ENCODE assay signal across 25 mouse cellular contexts in the genomic region with DNA sequence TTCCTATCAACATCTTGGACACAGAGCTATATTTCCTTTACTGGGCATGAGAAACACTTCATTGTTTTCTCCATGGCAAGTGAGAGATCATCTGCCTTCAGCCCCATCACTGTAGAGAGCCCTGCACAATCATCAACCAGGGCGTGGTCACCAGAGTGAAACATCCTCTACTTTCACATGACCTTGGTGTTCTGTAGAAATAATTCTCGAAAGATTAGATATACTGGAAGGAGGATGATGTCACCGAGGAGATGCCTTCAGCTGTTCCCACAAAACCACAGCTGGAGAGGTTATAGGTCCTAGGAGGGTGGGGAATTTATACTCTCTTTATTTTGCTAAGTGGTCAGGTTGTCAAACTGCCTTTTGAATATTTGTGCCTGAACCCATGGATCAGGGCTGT.
DNase-seq lines count a peak whose midpoint lies in the region; ATAC-seq and TF ChIP-seq lines count a peak whose summit lies in the region.
"Had no signal": no experiment of that assay in that cellular context is flagged by ENCODE, and none has a peak within 500 bp of the region (broad histone marks: within the 10 kb centered on the region; RNA-seq: fewer than 3 reads in every experiment).

No protein-coding gene starts in this region.

- H3K36me3 ChIP-seq in heart, adult 2 months (ENCODE audit: control insufficient read depth, insufficient read depth, low read length), result no peaks in the 10 kb centered on the region; the same call in 1 of the 2 replicates
- no peaks in the 10 kb centered on the region for H3K36me3 ChIP-seq in intestine, embryonic 15.5 days
- no peaks in the 10 kb centered on the region for H3K36me3 ChIP-seq in intestine, postnatal 0 days (ENCODE audit: control insufficient read depth, insufficient read depth)
- H3K36me3 ChIP-seq: embryonic facial prominence, embryonic 12.5 days; forebrain, embryonic 12.5 days; hindbrain, embryonic 10.5 days; neural tube, embryonic 15.5 days had no signal

- no peak overlapping the region for H3K4me2 ChIP-seq in intestine, embryonic 15.5 days (replicated peaks)
- no peak overlapping the region for H3K4me2 ChIP-seq in intestine, postnatal 0 days (replicated peaks; ENCODE audit: low read depth)
- H3K4me2 ChIP-seq: embryonic facial prominence, embryonic 12.5 days; forebrain, embryonic 12.5 days; neural tube, embryonic 15.5 days had no signal

- H3K9ac ChIP-seq in heart, adult 2 months (ENCODE audit: low read depth, low read length), result no peak overlapping the region
- H3K9ac ChIP-seq in intestine, embryonic 15.5 days, result no peak overlapping the region
- H3K9ac ChIP-seq in intestine, postnatal 0 days (ENCODE audit: low read depth, low read length), result no peak overlapping the region
- H3K9ac ChIP-seq: embryonic facial prominence, embryonic 12.5 days; forebrain, embryonic 12.5 days; neural tube, embryonic 15.5 days had no signal

- 0 out of 2 replicates have a peak, but pooled peaks have one; percentile 12 for TF ChIP-seq EP300 in heart, adult 2 months (IDR thresholded peaks at IDR 0.05; ENCODE audit: insufficient read depth, low read depth, low read length)

- peaks cover 10% of the 10 kb centered on the region for H3K4me1 ChIP-seq in heart, adult 2 months (ENCODE audit: control insufficient read depth, insufficient read depth, low read length)
- H3K4me1 ChIP-seq in intestine, embryonic 15.5 days (replicated peaks), result peaks cover 8% of the 10 kb centered on the region; the same call in 1 of the 2 replicates
- no peaks in the 10 kb centered on the region for H3K4me1 ChIP-seq in intestine, postnatal 0 days (replicated peaks; ENCODE audit: control insufficient read depth, insufficient read depth, low read length)
- H3K4me1 ChIP-seq: embryonic facial prominence, embryonic 12.5 days; forebrain, embryonic 12.5 days; neural tube, embryonic 15.5 days had no signal

- intact Hi-C loops in heart, adult 2 months (cut with DNase I), result no loop called here
- intact Hi-C loops in heart, postnatal 10 days (cut with DNase I), result loop anchor here (5.0 kb wide), 1 partner anchor 258 kb away; no protein-coding TSS in a partner anchor

- no peaks in the 10 kb centered on the region for H3K79me2 ChIP-seq in heart, adult 2 months (replicated peaks; ENCODE audit: control insufficient read depth, insufficient read depth, low read length)

- no peak for TF ChIP-seq POLR2A in heart, adult 2 months (IDR thresholded peaks at IDR 0.05; ENCODE audit: insufficient read depth, low read depth, low read length)

- peak; percentile 35 for ATAC-seq in intestine, embryonic 15.5 days
- ATAC-seq in intestine, postnatal 0 days, result no peak
- ATAC-seq in CD4-positive, CD25-positive, alpha-beta regulatory T cell, adult 4 months, result no peak
- ATAC-seq: inflammation-experienced regulatory T-cells, adult 6 months; midbrain, embryonic 16.5 days had no signal

- DNase-seq in heart, adult 2 months, result no peak
- no peak for DNase-seq in heart, postnatal 10 days
- DNase-seq in induced T-regulatory cell, adult 2 months (ENCODE audit: low read depth), result peak; percentile 46
- no peak for DNase-seq in embryo, embryonic 11 days
- DNase-seq in B cell, adult 2 months, result no peak
- DNase-seq: adrenal gland, adult 2 months; cerebellum, adult 11 months; cerebellum, postnatal 10 days; gastrocnemius, postnatal 25 days; kidney, adult 9 months; kidney, postnatal 25 days; layer of hippocampus, postnatal 36 days; lung, postnatal 4 days; right cerebral cortex, adult 18-20 months had no signal

- WGBS in heart, adult 2 months, result 37% methylated on average over 3 of the region's 3 CpGs
- 56% methylated on average over 3 of the region's 3 CpGs for WGBS in intestine, embryonic 15.5 days
- 31% methylated on average over 3 of the region's 3 CpGs for WGBS in intestine, postnatal 0 days

- TF ChIP-seq CTCF in heart, adult 2 months (IDR thresholded peaks at IDR 0.05), result no peak
- TF ChIP-seq CTCF in intestine, postnatal 0 days (IDR thresholded peaks at IDR 0.05; ENCODE audit: low read depth), result no peak

- no peaks in the 10 kb centered on the region for H3K9me3 ChIP-seq in intestine, embryonic 15.5 days
- H3K9me3 ChIP-seq in intestine, postnatal 0 days (ENCODE audit: control insufficient read depth), result no peaks in the 10 kb centered on the region
- H3K9me3 ChIP-seq: embryonic facial prominence, embryonic 12.5 days; forebrain, embryonic 12.5 days; hindbrain, embryonic 10.5 days; neural tube, embryonic 15.5 days had no signal

- H3K4me3 ChIP-seq in heart, adult 2 months, result no peak overlapping the region
- no peak overlapping the region for H3K4me3 ChIP-seq in intestine, embryonic 15.5 days (replicated peaks)
- H3K4me3 ChIP-seq in intestine, postnatal 0 days (ENCODE audit: low read depth, low read length), result no peak overlapping the region
- H3K4me3 ChIP-seq: embryonic facial prominence, embryonic 12.5 days; erythroblast, embryonic 14.5 days; forebrain, embryonic 12.5 days; hindbrain, embryonic 10.5 days; layer of hippocampus, adult 2 months; neural tube, embryonic 15.5 days had no signal

- H3K27me3 ChIP-seq in heart, adult 2 months (ENCODE audit: control insufficient read depth, insufficient read depth, low read length), result no peaks in the 10 kb centered on the region
- no peaks in the 10 kb centered on the region for H3K27me3 ChIP-seq in intestine, embryonic 15.5 days (replicated peaks)
- no peaks in the 10 kb centered on the region for H3K27me3 ChIP-seq in intestine, postnatal 0 days (replicated peaks; ENCODE audit: control insufficient read depth, insufficient read depth, low read length)
- H3K27me3 ChIP-seq: embryonic facial prominence, embryonic 12.5 days; forebrain, embryonic 12.5 days; neural tube, embryonic 15.5 days had no signal

- peak overlapping the region; percentile 38 for H3K27ac ChIP-seq in heart, adult 2 months
- H3K27ac ChIP-seq in intestine, embryonic 15.5 days, result no peak overlapping the region
- H3K27ac ChIP-seq in intestine, postnatal 0 days (ENCODE audit: low read depth, low read length), result no peak overlapping the region
- H3K27ac ChIP-seq: embryonic facial prominence, embryonic 12.5 days; forebrain, embryonic 12.5 days; layer of hippocampus, adult 2 months; neural tube, embryonic 15.5 days had no signal
